Mouse (Mus musculus) cerebellum, adult 11 months (tissue): ENCODE results near the gene Sh3rf1.

ENCODE experiments used
- DNase-seq: peaks from one replicate; pipeline ENCODE4 v3.0.0; 2022

Gene Sh3rf1

GRCm38 (mm10) chr8:61224380-61225092, 864 bp downstream of the Sh3rf1 start:
- DNase-seq, result peak; percentile 1

- DNase-seq, result no peak
Observed at GRCm38 (mm10) chr8:61225581-61226395, 2.1 kb downstream of the Sh3rf1 start.

- DNase-seq, result no peak
Observed at GRCm38 (mm10) chr8:61226632-61227031, 3.0 kb downstream of the Sh3rf1 start.

DNA sequence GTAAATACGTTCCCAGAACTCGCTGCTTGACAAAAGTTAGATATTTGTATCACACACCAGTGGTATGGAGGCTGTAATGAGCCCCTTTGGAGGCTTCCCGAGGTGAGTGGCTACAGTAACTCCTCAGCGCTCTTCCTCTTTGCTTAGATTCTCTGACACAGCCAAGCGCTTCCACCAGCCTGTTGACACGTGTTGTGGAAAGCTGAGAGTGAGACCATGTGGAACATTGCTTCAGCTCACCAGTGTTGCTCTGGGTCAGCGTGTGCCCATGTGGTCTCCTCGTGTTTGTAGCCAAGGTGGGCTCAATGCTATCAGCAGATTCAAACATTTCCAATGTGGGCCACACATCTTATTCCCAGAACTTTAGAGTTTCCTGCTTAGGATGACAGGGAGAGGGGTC, 5.0 kb downstream of the Sh3rf1 start:
- no peak for DNase-seq

GRCm38 (mm10) chr8:61229511-61230195, 6.0 kb downstream of the Sh3rf1 start:
- no peak for DNase-seq

DNA sequence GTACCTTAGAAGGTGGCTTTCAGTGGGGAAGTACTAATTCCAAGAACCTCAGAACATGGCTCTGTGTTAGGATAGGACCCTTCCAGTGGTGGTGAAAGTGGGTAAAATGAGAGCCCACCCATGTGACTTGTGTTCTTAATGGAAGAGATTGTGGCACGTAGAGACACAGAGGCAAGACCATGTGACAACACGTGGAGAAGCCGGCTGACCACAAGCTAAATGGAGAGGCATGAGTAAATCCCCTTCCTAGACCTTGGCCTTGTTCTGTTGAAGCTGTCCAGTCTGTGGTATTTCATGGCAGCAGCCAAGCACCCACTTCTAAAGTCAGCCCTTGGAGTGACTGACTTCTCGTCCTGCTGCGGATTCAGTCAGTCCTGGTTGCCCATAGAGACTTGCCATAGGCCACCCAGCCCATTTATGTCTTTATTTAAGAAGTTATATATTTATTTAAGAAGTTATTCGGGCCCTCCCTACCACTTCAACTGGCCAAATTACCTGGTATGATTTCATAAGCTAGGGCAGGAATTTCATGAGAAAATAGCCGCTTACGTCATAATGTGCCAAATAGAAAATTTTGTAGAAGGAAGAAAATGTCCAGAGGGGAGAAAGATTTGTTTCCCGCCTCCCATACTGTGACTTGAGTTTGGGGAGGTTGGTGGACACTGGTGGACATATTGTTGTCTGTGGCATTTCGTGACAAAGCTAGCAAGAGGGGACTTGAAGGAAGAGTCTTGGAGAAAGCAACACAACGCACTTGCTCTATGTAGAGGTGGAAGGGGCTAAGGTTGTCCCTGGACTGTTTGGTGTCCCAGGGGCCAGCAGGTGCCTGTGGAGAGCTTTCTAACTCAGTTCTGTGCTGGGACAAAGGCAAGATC, 7.4 kb downstream of the Sh3rf1 start:
- DNase-seq, result no peak

- no peak for DNase-seq
Observed at GRCm38 (mm10) chr8:61235499-61235898, 11.8 kb downstream of the Sh3rf1 start.

DNA sequence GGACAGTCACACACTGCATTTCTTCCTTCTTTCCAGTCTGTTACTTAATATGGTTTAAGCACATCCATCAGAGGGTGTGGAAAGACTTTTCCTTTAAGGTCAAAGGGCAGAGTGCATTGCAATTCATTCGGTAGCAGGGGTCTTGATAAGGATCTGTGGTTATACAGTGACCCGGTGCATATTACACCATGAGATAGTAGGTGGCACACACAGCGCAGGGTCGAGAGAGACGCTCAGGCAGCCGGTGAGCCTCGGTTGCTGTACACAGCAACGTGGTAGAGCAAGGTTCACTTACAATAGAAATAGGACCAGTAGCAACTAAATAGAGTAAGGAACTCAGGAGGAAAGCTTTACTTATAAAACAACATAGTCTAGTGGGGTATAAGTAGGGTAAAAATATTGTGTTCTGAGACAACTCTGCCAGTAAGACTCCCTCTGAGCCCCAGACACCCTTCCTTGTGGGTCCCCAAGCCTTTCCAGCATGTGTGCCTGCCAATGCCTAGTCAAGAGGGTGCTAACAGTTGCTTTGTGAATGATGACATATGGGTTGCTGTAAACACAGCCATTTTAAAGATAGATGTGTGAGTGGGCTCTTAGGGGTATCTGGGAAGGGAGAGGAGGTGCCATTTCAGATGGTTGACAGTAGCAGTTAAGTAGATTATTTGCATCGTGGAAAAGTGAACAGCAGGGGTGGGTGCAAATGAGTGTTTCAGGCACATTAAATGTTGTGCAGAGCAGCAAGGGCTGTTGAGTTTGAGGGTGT, 13.0 kb downstream of the Sh3rf1 start:
- no peak for DNase-seq

GRCm38 (mm10) chr8:61239576-61239975, 15.9 kb downstream of the Sh3rf1 start:
- no peak for DNase-seq

- no peak for DNase-seq
Observed at GRCm38 (mm10) chr8:61241229-61241628, 17.6 kb downstream of the Sh3rf1 start.

DNA sequence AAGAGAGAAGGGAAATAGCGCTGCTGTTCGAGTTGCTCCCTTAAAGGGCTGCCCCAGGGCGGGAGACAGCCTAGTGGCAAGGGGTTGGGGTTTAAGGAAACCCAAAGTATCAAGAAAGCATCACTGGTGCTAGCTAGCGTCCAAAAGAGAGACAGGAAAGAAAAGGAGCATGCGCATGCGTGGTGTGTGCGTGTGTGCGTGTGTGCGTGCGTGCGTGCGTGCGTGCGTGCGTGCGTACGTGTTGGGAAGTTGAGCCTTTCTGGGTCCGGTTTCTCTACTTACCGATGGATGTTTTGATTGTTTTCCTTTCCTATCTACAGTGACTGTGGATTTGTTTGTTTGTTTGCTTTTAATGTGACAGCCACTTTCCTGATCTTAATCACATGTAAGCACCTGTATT, 19.2 kb downstream of the Sh3rf1 start:
- no peak for DNase-seq

- no peak for DNase-seq
Observed at GRCm38 (mm10) chr8:61243491-61243890, 19.8 kb downstream of the Sh3rf1 start.

DNA sequence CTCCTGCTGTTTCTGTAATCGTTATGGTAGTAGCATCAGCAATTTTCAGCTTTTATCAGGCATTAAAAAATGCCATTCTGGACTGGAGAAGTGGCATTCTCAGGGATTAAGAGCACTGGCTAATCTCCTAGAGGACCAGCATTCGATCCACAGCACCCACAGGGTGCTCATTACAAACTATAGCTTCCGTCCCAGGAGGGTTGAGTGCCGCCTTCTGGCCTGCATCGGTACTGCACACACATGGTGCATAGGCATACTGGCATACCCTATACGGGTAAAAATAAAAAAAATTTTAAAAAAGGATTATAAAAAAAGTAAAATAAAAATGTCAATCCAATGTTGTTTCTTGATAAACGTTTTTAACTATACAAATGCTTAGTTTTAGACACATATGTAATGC, 20.5 kb downstream of the Sh3rf1 start:
- no peak for DNase-seq

- DNase-seq, result no peak
Observed at GRCm38 (mm10) chr8:61247270-61248025, 23.8 kb downstream of the Sh3rf1 start.

GRCm38 (mm10) chr8:61249511-61249910, 25.8 kb downstream of the Sh3rf1 start:
- DNase-seq, result no peak

DNA sequence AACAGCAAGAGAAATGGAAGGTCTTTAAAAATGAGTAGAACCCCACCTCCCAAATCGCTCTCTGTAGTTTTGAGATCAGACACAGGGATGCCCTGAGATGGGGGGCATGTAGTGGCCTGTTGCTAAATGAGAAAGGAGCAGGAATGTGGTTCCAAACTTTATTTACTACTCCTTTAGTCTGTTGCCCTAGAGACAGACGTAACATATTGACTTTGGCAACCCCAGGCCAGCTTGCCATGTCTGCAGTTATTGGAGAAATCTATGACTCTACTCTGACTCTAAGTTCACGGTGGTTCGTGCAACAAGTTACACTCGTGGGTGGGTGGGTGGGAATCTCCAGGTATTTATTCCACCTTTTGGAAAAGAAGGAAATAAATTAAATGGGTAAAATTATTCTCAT, 30.5 kb downstream of the Sh3rf1 start:
- DNase-seq, result no peak

DNA sequence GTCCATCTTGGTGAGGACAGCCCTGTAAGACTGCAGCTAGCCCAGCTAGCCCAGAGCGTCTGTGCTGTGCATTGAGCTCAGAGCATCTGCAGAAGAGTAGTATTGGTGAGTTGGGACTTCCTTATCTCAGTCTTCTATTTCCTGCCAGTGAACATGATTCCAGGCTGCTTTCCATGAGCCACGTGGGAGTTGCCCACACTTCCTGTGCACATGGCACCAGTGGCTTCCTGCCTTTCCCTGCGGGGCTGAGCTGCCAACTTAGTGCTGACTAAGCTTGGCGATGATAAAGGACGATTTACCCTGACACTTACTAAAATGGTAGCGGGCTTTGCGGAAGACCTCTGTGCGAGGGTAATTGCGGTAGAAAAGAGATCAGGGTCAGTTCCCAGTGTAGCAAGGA, 35.2 kb downstream of the Sh3rf1 start:
- no peak for DNase-seq

DNA sequence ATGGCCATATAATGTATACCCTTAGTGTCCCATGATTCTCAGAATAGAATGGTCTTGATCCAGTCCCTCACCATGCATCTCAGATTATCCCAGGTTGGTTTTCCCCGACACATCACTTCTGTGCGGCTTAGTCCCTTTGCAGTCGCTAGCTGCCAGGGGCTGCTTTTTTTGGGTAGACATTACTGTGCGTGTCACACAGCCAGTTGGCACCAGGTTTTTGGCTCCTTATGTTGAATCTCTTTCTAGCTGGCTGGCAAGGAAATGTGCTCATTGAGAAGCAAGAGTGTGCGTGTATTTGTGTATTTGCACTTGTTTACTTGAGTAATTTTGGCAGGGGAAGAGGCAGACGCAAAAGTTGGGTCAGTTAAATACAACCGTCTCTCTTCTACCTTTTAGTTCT, 35.9 kb downstream of the Sh3rf1 start:
- no peak for DNase-seq

- DNase-seq, result no peak
Observed at GRCm38 (mm10) chr8:61260530-61260929, 36.9 kb downstream of the Sh3rf1 start.

GRCm38 (mm10) chr8:61261374-61261773, 37.7 kb downstream of the Sh3rf1 start:
- DNase-seq, result no peak

GRCm38 (mm10) chr8:61263691-61264090, 40.0 kb downstream of the Sh3rf1 start:
- no peak for DNase-seq
